Mouse (Mus musculus): ENCODE data around the gene Cdc16.

- TF ChIP-seq CTCF (IDR thresholded peaks at IDR 0.05; ENCODE audit: low read depth) (peak; percentile 85), EP300 (IDR thresholded peaks at IDR 0.05; ENCODE audit: low read depth) (no peak)
Measured at GRCm38 (mm10) chr8:13757805-13758727, 590 bp downstream of the Cdc16 start.
